In the genomic region with DNA sequence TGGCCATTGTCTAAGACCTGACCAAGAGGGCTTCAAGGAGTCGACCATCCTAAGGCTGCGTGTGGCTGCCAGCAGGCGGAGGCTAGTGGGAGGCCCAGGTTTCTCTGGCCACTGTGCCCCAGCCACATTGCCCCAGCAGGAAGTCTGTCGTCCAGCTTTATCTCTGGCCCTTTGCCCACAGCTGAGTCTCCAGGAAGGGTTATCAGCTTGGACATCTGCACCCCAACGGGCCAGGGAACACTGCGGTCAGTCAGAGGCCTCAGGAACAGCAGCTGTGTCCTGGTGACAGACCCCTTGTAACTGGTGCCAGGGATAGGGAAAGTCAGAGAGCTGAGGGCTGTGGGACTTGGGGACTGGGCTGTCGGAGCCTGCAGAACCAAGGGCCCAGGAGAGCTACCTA, we compare ENCODE assay signal across 8 mouse cellular contexts.
A peak's percentile ranks its signal among the peaks of the same experiment; 100 is the strongest.
DNase-seq lines count a peak whose midpoint lies in the region; ATAC-seq and TF ChIP-seq lines count a peak whose summit lies in the region.
"Had no signal": no experiment of that assay in that cellular context is flagged by ENCODE, and none has a peak within 500 bp of the region (broad histone marks: within the 10 kb centered on the region; RNA-seq: fewer than 3 reads in every experiment).

No protein-coding gene starts in this region.

- H3K4me2 ChIP-seq in kidney, embryonic 15.5 days: no peak overlapping the region
- H3K4me2 ChIP-seq: midbrain, embryonic 12.5 days had no signal

- no peak overlapping the region for H3K4me3 ChIP-seq in C2C12 (ENCODE audit: insufficient read depth, poor library complexity, severe bottlenecking)
- H3K4me3 ChIP-seq in kidney, embryonic 15.5 days (replicated peaks): no peak overlapping the region
- H3K4me3 ChIP-seq: midbrain, embryonic 12.5 days had no signal

- no peaks in the 10 kb centered on the region for H3K27me3 ChIP-seq in C2C12 (ENCODE audit: control insufficient read depth, insufficient read depth, insufficient read length)
- no peaks in the 10 kb centered on the region for H3K27me3 ChIP-seq in kidney, embryonic 15.5 days

- H3K79me3 ChIP-seq in C2C12 (ENCODE audit: low read depth): no peaks in the 10 kb centered on the region

- no peak for TF ChIP-seq CTCF in C2C12 (IDR thresholded peaks at IDR 0.05; ENCODE audit: control insufficient read depth, insufficient read depth, insufficient read length)

- H3K4me1 ChIP-seq in kidney, embryonic 15.5 days: peaks cover 85% of the 10 kb centered on the region

- H3ac ChIP-seq in C2C12 (ENCODE audit: control insufficient read depth, insufficient read length, low read depth): no peak overlapping the region

- H3K9me3 ChIP-seq in kidney, embryonic 15.5 days (replicated peaks): no peaks in the 10 kb centered on the region
- H3K9me3 ChIP-seq: midbrain, embryonic 12.5 days had no signal

- ATAC-seq in granulocyte monocyte progenitor cell, adult 5-6 weeks (replicated peaks; ENCODE audit: poor library complexity, severe bottlenecking): peak; percentile 50
- no peak for ATAC-seq in kidney, embryonic 15.5 days (replicated peaks; ENCODE audit: low FRiP score)

- no peaks in the 10 kb centered on the region for H3K36me3 ChIP-seq in C2C12 (ENCODE audit: control insufficient read depth, insufficient read depth)
- H3K36me3 ChIP-seq in kidney, embryonic 15.5 days: no peaks in the 10 kb centered on the region
- H3K36me3 ChIP-seq: midbrain, embryonic 12.5 days had no signal

- peak overlapping the region; percentile 82 for H3K27ac ChIP-seq in kidney, embryonic 15.5 days
- H3K27ac ChIP-seq: midbrain, embryonic 12.5 days had no signal

- 55% methylated on average over 7 of the region's 7 CpGs for WGBS in kidney, embryonic 15.5 days

- H3K9ac ChIP-seq in kidney, embryonic 15.5 days: no peak overlapping the region
- H3K9ac ChIP-seq: midbrain, embryonic 12.5 days had no signal

- DNase-seq in 3T3-L1 (ENCODE audit: low read depth, low spot score): peak; percentile 41
- peak; percentile 71 to 82 for DNase-seq in lung, postnatal 4 days
- DNase-seq in cerebellum, adult 18-20 months: no peak
- no peak for DNase-seq in layer of hippocampus, postnatal 25 days (ENCODE audit: extremely low spot score in 1 of 2, low spot score in 1 of 2)

- peaks cover 9% of the 10 kb centered on the region for H3K79me2 ChIP-seq in C2C12 (ENCODE audit: control insufficient read depth, insufficient read depth)

TF ChIP-seq in C2C12, 6 proteins besides CTCF, POLR2A, EP300 and RAD21:
- no peak for TF ChIP-seq USF1 (IDR thresholded peaks at IDR 0.05; ENCODE audit: low read depth)
- TF ChIP-seq MYOD1 (IDR thresholded peaks at IDR 0.05; ENCODE audit: control insufficient read depth, insufficient read length, low read depth): peak; percentile 87

Comparison
In these comparisons a context has a peak if more than half of its experiments do, and no peak if none do; other contexts are left out.
1. DNase-seq: peak in 3T3-L1 (single experiment) and lung, postnatal 4 days (2 of 2); none in cerebellum, adult 18-20 months (0 of 2) and layer of hippocampus, postnatal 25 days (0 of 2).